Mouse (Mus musculus) embryonic facial prominence, embryonic 12.5 days (tissue): Measurements from ENCODE around the gene Ufl1. TPM values are rescaled to one million over a fixed set of nuclear protein-coding genes. Genes with fewer than 3 reads are reported as not detected.
"Not testable (repeated sequence)": the region's sequence is repeated elsewhere in the genome, so short reads cannot be mapped to it uniquely, and the experiment has no call there.

Experiments used
- ATAC-seq: fragments of 200-750 bp; cut with Nextera tagmentation; 2 replicates; pipeline ENCODE4 v1.8.0; 2017; ENCODE audit not compliant: insufficient number of reproducible peaks, insufficient read depth, low FRiP score, low TSS enrichment
- H3K27ac ChIP-seq: fragments of 300-500 bp; sonication (generic); 2 replicates; pipeline ENCODE4 v1.5.1; 2016; ENCODE audit warnings: mild to moderate bottlenecking
- H3K27me3 ChIP-seq: fragments of 300-500 bp; sonication (generic); 2 replicates; pipeline ENCODE4 v1.6.1; 2016; ENCODE audit warnings: mild to moderate bottlenecking, moderate library complexity
- H3K36me3 ChIP-seq: fragments of 300-500 bp; sonication (generic); 2 replicates; pipeline ENCODE4 v1.6.1; 2016; ENCODE audit warnings: mild to moderate bottlenecking
- H3K4me1 ChIP-seq: fragments of 300-500 bp; sonication (generic); 2 replicates; pipeline ENCODE4 v1.6.1; 2016
- H3K4me2 ChIP-seq: fragments of 300-500 bp; sonication (generic); replicated peaks from 2 replicates; pipeline ENCODE4 v1.6.1; 2016; ENCODE audit warnings: mild to moderate bottlenecking, moderate library complexity
- H3K4me3 ChIP-seq: fragments of 300-500 bp; sonication (generic); 2 replicates; pipeline ENCODE4 v1.5.1; 2016; ENCODE audit warnings: mild to moderate bottlenecking
- H3K9ac ChIP-seq: fragments of 300-500 bp; sonication (generic); 2 replicates; pipeline ENCODE4 v1.6.1; 2016; ENCODE audit warnings: mild to moderate bottlenecking, moderate library complexity
- H3K9me3 ChIP-seq: fragments of 300-500 bp; sonication (generic); 2 replicates; pipeline ENCODE4 v1.6.1; 2016; ENCODE audit warnings: mild to moderate bottlenecking, moderate library complexity
- WGBS: fragments of 180-500 bp; shearing (Covaris S2); methylation state at CpG from one replicate; pipeline ENCODE4 v1.1.7; 2016; 5-methylcytosine and 5-hydroxymethylcytosine counted together
- polyA plus RNA-seq: library from polyadenylated mRNA; unstranded; fragments of >200 nt; fragmentation: Nextera tagmentation; extraction: Ambion mirVana; gene quantifications from 2 replicates; pipeline ENCODE4 v1.2.1, GENCODE M21; 2016

Ufl1 gene
- polyA plus RNA-seq, 1 experiment from 2014 or later: 37.8 TPM

DNA sequence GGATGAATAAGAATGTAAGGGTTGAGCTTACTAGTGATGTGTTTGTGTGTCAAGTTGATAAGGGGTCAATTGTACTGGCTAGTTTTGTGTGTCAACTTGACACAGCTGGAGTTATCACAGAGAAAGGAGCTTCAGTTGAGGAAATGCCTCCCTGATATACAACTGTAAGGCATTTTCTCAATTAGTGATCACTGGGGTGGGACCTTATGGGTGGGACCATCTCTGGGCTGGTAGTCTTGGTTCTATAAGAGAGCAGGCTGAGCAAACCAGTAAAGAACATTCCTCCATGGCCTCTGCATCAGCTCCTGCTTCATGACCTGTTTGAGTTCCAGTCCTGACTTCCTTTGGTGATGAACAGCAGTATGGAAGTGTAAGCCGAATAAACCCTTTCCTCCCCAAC is 46.0 kb downstream of the Ufl1 start:
- H3K4me3 ChIP-seq, H3K4me1 ChIP-seq, H3K9ac ChIP-seq, H3K36me3 ChIP-seq, H3K4me2 ChIP-seq, H3K27me3 ChIP-seq, H3K27ac ChIP-seq, ATAC-seq, H3K9me3 ChIP-seq: not testable (repeated sequence)
- 78% methylated on average over 1 of the region's 1 CpGs for WGBS

DNA sequence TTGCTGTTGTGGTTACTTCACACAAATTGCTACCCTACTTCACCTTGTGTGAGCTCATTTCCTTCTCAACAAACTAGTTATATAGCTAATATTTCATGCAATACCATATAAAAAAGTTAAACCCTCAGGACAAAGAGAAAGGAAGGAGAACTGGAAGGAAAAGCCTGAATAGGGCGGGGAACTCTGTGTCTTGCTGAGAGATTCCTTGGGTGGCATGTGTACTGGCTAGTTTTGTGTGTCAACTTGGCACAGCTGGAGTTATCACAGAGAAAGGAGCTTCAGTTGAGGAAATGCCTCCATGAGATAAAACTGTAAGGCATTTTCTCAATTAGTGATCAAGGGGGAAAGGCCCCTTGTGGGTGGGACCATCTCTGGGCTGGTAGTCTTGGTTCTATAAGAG is 47.9 kb downstream of the Ufl1 start:
- not testable (repeated sequence) for ATAC-seq, H3K9me3 ChIP-seq, H3K4me2 ChIP-seq, H3K4me1 ChIP-seq, H3K4me3 ChIP-seq, H3K9ac ChIP-seq, H3K27me3 ChIP-seq, H3K27ac ChIP-seq, H3K36me3 ChIP-seq
- WGBS: 74% methylated on average over 1 of the region's 1 CpGs

DNA sequence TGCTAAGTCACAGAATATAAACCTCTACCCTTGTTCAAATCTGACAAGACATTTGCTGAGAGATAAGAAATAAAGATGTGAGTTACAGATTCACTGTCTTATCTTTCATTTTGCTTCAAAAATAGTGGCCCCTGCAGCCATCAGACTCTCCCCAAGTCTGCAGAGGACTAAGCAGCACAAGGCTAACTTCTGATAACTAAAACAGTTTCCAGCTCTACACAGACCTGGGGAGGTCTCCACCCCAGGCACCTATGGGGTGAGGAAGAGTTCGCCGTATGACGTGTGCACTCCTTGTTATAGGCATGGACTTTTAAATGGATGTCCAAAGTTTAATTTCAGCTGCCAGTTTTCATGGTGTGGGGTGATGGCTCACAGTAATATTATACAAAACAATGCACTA is 49.1 kb downstream of the Ufl1 start:
- Histone ChIP-seq H3K4me1 (no peaks in the 10 kb centered on the region), H3K27ac (no peak overlapping the region), H3K4me3 (no peak overlapping the region), H3K9ac (no peak overlapping the region), H3K9me3 (no peaks in the 10 kb centered on the region), H3K27me3 (no peaks in the 10 kb centered on the region), H3K36me3 (no peaks in the 10 kb centered on the region), H3K4me2 (no peak overlapping the region)
- 87% methylated on average over 3 of the region's 3 CpGs for WGBS
- ATAC-seq: no peak

DNA sequence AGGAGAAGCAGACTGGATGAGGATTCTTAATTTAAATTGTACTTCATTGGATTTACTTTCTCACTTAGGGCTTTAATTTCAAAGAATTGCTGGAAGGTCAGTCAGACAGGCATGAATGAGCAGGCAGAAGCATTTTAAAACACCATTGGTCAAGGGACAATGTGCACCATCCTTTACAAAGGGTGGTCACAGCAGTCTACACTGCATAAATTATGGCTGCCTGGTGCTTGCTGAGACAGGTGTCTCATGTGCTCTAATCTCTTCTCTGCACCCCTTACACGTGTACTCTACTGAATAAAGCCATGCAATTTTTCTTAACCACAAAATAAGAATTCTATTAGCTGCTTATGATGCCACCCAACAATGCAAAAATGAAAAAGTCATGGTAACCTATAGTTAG is 54.1 kb downstream of the Ufl1 start:
- Histone ChIP-seq H3K36me3 (no peaks in the 10 kb centered on the region), H3K4me3 (no peak overlapping the region), H3K4me1 (no peaks in the 10 kb centered on the region), H3K4me2 (no peak overlapping the region), H3K9ac (no peak overlapping the region), H3K27ac (no peak overlapping the region), H3K27me3 (no peaks in the 10 kb centered on the region), H3K9me3 (no peaks in the 10 kb centered on the region)
- 36% methylated on average over 1 of the region's 1 CpGs for WGBS
- ATAC-seq: no peak

DNA sequence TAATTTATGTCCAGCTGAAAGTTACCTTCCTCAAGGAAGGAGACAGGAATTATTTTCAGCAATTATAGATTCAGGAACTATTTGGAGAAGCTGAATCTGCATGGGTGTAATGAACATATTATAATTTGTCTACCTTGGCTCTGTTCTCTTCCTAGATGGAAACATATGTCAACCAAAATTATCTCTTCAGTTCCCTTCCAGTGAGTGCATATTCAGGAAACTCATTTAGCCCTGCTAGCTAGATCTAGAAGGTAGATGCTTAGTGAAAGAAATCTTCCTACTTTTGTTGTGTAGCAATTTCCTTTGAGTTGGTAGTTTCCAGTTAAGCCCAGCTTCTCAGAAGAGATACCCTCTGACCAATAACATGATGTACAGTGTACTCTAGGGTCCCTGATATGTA is 59.7 kb downstream of the Ufl1 start:
- Histone ChIP-seq H3K4me1 (no peaks in the 10 kb centered on the region), H3K9ac (no peak overlapping the region), H3K9me3 (no peaks in the 10 kb centered on the region), H3K4me3 (no peak overlapping the region), H3K27ac (no peak overlapping the region), H3K36me3 (no peaks in the 10 kb centered on the region), H3K27me3 (no peaks in the 10 kb centered on the region), H3K4me2 (no peak overlapping the region)
- no peak for ATAC-seq

DNA sequence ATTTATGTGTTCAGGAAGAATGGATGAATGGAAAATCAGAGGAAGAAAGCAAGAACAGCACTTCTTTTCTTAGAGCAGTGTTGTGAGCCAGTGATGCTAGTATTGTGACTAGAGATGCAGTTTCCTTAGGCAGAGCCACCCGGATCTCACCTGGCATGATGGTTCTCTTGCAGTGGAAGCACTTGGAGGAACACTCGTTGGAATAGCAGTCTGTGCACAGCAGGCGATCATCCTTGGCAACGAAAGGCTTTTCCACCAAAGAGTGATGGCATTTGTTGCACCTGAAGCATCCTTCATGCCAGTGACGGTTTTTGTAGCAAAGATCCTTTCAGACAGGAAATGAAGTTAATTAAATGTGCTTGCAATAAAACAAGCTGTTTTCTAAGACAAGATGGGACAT is 68.2 kb downstream of the Ufl1 start:
- no peak overlapping the region for H3K4me2 ChIP-seq
- no peaks in the 10 kb centered on the region for H3K9me3 ChIP-seq
- 62% methylated on average over 5 of the region's 5 CpGs for WGBS
- H3K4me3 ChIP-seq: no peak overlapping the region
- H3K9ac ChIP-seq: no peak overlapping the region
- no peaks in the 10 kb centered on the region for H3K36me3 ChIP-seq
- H3K4me1 ChIP-seq: no peaks in the 10 kb centered on the region
- no peak for ATAC-seq
- no peak overlapping the region for H3K27ac ChIP-seq
- no peaks in the 10 kb centered on the region for H3K27me3 ChIP-seq

DNA sequence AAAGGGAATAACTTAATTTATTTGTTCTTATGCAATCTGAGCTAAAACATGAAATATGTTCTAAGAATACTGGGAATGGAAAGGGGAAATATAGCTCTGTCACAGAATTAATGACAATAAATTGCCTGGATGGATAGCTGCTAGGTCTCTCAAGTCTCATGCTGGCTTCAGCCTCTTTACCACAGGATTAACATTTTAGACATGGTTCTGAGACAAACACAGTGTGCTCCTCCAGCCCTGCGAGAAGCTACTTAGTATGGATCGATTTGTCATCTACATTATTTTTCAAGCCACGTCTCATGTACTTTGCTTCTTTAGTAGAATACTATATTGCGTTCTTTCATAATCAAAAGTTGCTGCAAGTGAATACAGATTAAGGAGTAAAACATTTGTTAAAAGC is 75.5 kb downstream of the Ufl1 start:
- H3K27ac ChIP-seq: no peak overlapping the region
- no peaks in the 10 kb centered on the region for H3K9me3 ChIP-seq
- WGBS: 82% methylated on average over 4 of the region's 4 CpGs
- no peaks in the 10 kb centered on the region for H3K36me3 ChIP-seq
- H3K4me1 ChIP-seq: no peaks in the 10 kb centered on the region
- H3K27me3 ChIP-seq: no peaks in the 10 kb centered on the region
- H3K9ac ChIP-seq: no peak overlapping the region
- no peak overlapping the region for H3K4me2 ChIP-seq
- no peak overlapping the region for H3K4me3 ChIP-seq
- ATAC-seq: no peak

Other genes starting within 250 kb of the Ufl1 start
- not detected in 2 replicates for gene Fhl5, start 38.9 kb downstream of the Ufl1 start, polyA plus RNA-seq